Mouse (Mus musculus) testis, adult 2 months (tissue): ENCODE results near the gene Gprin1. TPM values are rescaled to one million over a fixed set of nuclear protein-coding genes. Genes with fewer than 3 reads are reported as not detected.

ENCODE experiments used
- H3K27ac ChIP-seq: fragments of 200-500 bp; 2 replicates; pipeline ENCODE4 v1.5.1; 2012; ENCODE audit warnings: low read depth, low read length; ENCODE audit not compliant: control insufficient read depth, insufficient read depth
- H3K27me3 ChIP-seq: fragments of 200-500 bp; 2 replicates; pipeline ENCODE4 v1.6.1; 2012; ENCODE audit warnings: mild to moderate bottlenecking, low read length, moderate library complexity; ENCODE audit not compliant: control insufficient read depth, insufficient read depth
- H3K36me3 ChIP-seq: fragments of 200-500 bp; 2 replicates; pipeline ENCODE4 v1.6.1; 2012; ENCODE audit warnings: mild to moderate bottlenecking, low read length; ENCODE audit not compliant: control insufficient read depth, insufficient read depth
- H3K4me1 ChIP-seq: fragments of 200-500 bp; 2 replicates; pipeline ENCODE4 v1.6.1; 2012; ENCODE audit warnings: low read length; ENCODE audit not compliant: control insufficient read depth, insufficient read depth
- H3K4me3 ChIP-seq: fragments of 200-500 bp; 2 replicates; pipeline ENCODE4 v1.5.1; 2012; ENCODE audit warnings: low read depth, mild to moderate bottlenecking, low read length, moderate library complexity, mixed read lengths; ENCODE audit not compliant: control insufficient read depth
- CTCF ChIP-seq: fragments of 200-500 bp; IDR thresholded peaks from 2 replicates; pipeline ENCODE4 v1.5.1; 2012; ENCODE audit warnings: low read depth, mild to moderate bottlenecking, inconsistent platforms, low read length, moderate library complexity; ENCODE audit not compliant: control insufficient read depth, insufficient read depth, insufficient replicate concordance
- POLR2A ChIP-seq: fragments of 200-500 bp; IDR thresholded peaks from 2 replicates; pipeline ENCODE4 v1.6.1; 2012; ENCODE audit warnings: low read depth, mild to moderate bottlenecking, inconsistent platforms, low read length, moderate library complexity; ENCODE audit not compliant: control insufficient read depth
- polyA plus RNA-seq: library from polyadenylated mRNA; depleted of rRNA; stranded (reverse); fragments of >200 nt; gene quantifications from 2 replicates; pipeline ENCODE4 v1.2.3, GENCODE M21; 2012; rRNA removed

Gprin1 gene
- polyA plus RNA-seq, 1 experiment: 0.06 TPM

DNA sequence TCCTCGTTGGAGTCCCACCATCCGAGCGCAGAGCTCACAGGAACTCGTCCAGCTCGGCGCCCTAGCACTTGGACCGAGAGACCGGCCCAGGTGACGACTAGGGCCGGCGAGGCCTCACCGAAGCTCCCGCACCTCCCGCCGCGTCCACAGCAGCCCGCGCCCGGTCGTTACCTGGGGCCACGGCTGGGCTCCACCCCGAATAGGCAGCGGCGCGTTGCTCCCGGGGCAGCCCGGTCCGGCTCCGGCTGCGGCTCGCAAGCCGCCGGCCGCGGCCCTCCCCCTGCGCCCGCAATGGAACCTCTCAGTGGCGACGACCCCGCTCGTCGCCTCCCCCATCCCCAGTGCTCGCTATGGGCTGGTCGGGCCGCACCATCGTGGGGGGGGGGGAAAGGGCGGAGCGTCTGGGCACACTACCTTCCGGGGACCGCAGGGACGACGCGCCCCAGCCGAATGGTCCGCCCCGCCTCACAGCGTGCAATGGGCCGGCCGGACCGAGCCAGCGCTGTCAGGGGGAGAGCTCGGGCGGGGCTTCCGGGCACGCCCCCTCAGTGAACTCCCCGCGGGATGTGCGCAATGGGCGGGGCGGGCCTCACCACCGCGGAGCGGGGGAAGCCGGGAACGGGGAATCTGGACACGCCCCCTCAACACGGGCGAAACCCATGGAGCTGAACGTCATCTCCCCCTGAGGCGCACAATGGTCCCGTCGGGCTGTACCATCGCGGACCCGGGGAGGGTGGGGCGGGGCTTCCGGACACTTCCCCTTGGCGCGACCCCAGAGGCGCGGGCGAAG, 55.9 kb downstream of the Gprin1 start, which contains the start of gene Rnf44:
TSS of gene Rnf44 (minus strand) at position 350 of the 790 bp plus-strand sequence.
- Histone ChIP-seq H3K4me3 (peak within 1 kb of the TSS; percentile 98), H3K36me3 (no peaks in the 10 kb centered on the region), H3K4me1 (peaks cover 17% of the 10 kb centered on the region), H3K27ac (peak within 1 kb of the TSS; percentile 96), H3K27me3 (no peaks in the 10 kb centered on the region)
- TF ChIP-seq CTCF: no peak
- peak; percentile 51; the same call in 1 of the 2 replicates for TF ChIP-seq POLR2A

GRCm38 (mm10) chr13:54692711-54693557, 56.7 kb downstream of the Gprin1 start:
- Histone ChIP-seq H3K27me3 (no peaks in the 10 kb centered on the region), H3K4me3 (peak overlapping the region; percentile 98), H3K4me1 (peaks cover 17% of the 10 kb centered on the region), H3K27ac (peak overlapping the region; percentile 89), H3K36me3 (no peaks in the 10 kb centered on the region)
- TF ChIP-seq POLR2A (no peak), CTCF (no peak)

DNA sequence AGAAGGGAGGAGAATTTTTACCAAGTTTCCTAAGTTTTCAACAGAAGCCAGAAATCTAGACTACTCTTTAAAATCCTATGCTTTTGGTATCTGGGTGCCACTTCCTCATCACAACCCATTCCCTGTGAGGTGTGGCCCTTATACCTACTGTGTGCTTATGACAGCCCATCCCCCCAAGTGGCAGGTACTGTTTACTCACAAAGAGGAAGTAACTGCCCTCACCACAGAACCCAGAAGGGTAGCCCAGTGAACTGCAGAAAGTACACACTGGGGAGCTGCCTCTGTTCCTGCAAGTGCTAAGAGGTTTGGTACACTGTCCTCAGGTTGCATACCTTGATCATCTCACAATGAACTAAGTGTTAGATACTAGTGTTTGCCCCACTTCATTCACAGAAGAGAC, 57.9 kb downstream of the Gprin1 start:
- no peak for TF ChIP-seq POLR2A
- no peak for TF ChIP-seq CTCF
- Histone ChIP-seq H3K4me3 (peak overlapping the region; percentile 98; the same call in 1 of the 2 replicates), H3K4me1 (peaks cover 17% of the 10 kb centered on the region)

DNA sequence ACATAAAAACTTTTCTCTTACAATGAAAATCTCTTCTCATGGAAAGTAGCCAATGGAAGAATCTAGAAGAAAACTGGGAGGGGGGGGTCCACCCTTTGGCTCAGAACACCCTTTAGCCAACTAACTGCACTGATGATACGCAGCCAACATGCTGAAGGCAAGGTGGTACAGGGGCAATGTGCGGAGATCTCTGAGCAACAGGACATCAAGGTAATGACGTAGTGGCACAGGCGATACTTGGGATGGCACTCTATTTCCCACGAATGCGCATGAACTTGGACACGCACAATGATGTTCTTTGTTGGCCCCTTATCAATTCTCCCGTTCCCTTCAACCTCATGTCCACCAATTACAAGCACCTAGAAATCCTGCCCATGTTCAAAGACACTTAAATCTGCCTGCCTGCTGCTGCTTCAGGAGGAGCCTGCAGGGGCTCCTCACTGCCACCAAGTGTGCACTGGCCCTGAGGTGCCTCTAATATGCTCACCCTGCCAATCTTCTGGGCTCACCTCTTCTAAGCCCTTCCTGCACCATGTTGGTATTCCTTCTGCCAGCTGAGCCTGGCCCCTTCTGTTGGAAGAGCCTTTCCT, 59.4 kb downstream of the Gprin1 start:
- peak overlapping the region; percentile 54 for H3K4me3 ChIP-seq
- no peaks in the 10 kb centered on the region for H3K36me3 ChIP-seq
- H3K27ac ChIP-seq: no peak overlapping the region
- no peak for TF ChIP-seq POLR2A
- TF ChIP-seq CTCF: no peak
- no peaks in the 10 kb centered on the region for H3K27me3 ChIP-seq
- H3K4me1 ChIP-seq: peaks cover 24% of the 10 kb centered on the region

More for the DNA sequence above, 57.9 kb downstream of the Gprin1 start:
- H3K36me3 ChIP-seq: no peaks in the 10 kb centered on the region
- peak overlapping the region; percentile 18; the same call in 1 of the 2 replicates for H3K27ac ChIP-seq
- H3K27me3 ChIP-seq: no peaks in the 10 kb centered on the region

DNA sequence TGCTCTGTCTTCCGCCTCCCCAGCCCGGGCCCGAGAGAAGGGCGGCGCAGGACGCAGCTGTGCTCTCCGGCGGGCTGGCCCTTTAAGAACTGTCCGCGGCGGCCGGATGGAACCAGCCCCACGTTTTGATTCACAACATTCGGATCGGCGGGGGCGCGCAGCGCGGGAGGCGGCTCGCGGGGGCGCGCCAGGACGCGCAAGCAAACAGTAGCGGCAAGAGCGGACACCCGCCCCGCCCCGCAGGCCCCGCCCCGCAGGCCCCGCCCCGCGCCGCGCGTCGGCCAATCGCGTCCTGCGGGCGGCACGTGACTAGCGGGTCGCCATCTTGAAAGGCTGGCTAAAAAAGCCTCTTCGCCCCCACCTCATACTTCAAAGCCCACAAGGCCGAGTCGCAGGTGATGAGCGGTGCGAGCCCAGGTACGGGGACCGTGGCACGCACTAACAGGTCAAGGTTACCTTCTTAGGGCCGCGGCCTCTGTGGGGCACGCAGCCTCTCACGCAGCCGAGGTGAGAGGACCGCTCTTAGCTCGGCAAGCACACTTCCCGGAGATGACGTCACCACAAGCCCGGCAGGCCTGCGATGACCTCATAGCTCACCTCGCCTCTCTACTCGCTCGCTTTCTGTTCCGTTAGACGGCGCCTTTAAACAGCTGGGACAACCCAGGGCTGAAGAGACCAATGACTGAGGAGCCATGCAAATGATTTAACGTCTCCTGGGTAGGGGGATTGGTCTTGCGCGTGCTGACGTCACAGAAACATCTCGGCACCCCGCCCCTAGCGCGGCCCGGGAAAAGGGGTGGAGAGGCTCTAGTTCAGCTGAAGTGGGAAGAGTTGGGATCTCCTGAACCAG, 61.9 kb downstream of the Gprin1 start:
- H3K4me3 ChIP-seq: peak overlapping the region; percentile 97
- H3K27ac ChIP-seq: peak overlapping the region; percentile 92
- H3K36me3 ChIP-seq: no peaks in the 10 kb centered on the region; the same call in 1 of the 2 replicates
- peak; percentile 53 for TF ChIP-seq POLR2A
- no peak for TF ChIP-seq CTCF
- H3K4me1 ChIP-seq: peaks cover 19% of the 10 kb centered on the region
- no peaks in the 10 kb centered on the region for H3K27me3 ChIP-seq

GRCm38 (mm10) chr13:54687096-54687495, 62.6 kb downstream of the Gprin1 start:
- TF ChIP-seq CTCF: no peak
- TF ChIP-seq POLR2A: no peak; the same call in none of the 2 replicates
- Histone ChIP-seq H3K4me3 (peak overlapping the region; percentile 97), H3K36me3 (no peaks in the 10 kb centered on the region; the same call in 1 of the 2 replicates), H3K27ac (peak overlapping the region; percentile 92), H3K4me1 (peaks cover 12% of the 10 kb centered on the region), H3K27me3 (no peaks in the 10 kb centered on the region)

Other genes starting within 250 kb of the Gprin1 start
- gene Simc1, start 246.1 kb downstream of the Gprin1 start, polyA plus RNA-seq: 22.5 and 23.3 TPM in 2 replicates
- gene 4833439L19Rik, start 184.4 kb downstream of the Gprin1 start, polyA plus RNA-seq: 59.8 and 60.8 TPM in 2 replicates
- 1.8 and 2.3 TPM in 2 replicates for gene Arl10, start 174.9 kb downstream of the Gprin1 start, polyA plus RNA-seq
- gene Nop16, start 159.8 kb downstream of the Gprin1 start, polyA plus RNA-seq: 8.2 and 10.7 TPM in 2 replicates
- 87.3 and 112 TPM in 2 replicates for gene Higd2a, start 159.7 kb downstream of the Gprin1 start, polyA plus RNA-seq
- 12.5 and 12.7 TPM in 2 replicates for gene Cltb, start 138.5 kb downstream of the Gprin1 start, polyA plus RNA-seq
- 23.6 and 31.8 TPM in 2 replicates for gene Faf2, start 128.1 kb downstream of the Gprin1 start, polyA plus RNA-seq
- gene Rnf44, start 56.0 kb downstream of the Gprin1 start, polyA plus RNA-seq: 418 and 439 TPM in 2 replicates
- 1.1 and 1.5 TPM in 2 replicates for gene Cdhr2, start 48.4 kb downstream of the Gprin1 start, polyA plus RNA-seq
- gene Sncb, start 16.7 kb upstream of the Gprin1 start, polyA plus RNA-seq: 1.2 and 2.0 TPM in 2 replicates
- 0.43 and 0.51 TPM in 2 replicates for gene Eif4e1b, start 34.1 kb upstream of the Gprin1 start, polyA plus RNA-seq
- 12.4 and 14.3 TPM in 2 replicates for gene Tspan17, start 39.5 kb upstream of the Gprin1 start, polyA plus RNA-seq
- 1.0 TPM in 2 replicates for gene Unc5a, start 199.5 kb upstream of the Gprin1 start, polyA plus RNA-seq